Mouse (Mus musculus) brown adipose tissue, adult 24 weeks (tissue): ENCODE results near the gene Myf6. TPM values are rescaled to one million over a fixed set of nuclear protein-coding genes. Genes with fewer than 3 reads are reported as not detected.

Source experiments
- H3K27ac ChIP-seq: fragments of 200-500 bp; replicated peaks from 2 replicates; pipeline ENCODE4 v1.5.1; 2012; ENCODE audit warnings: low read depth, mild to moderate bottlenecking, low read length
- H3K4me1 ChIP-seq: fragments of 200-500 bp; 2 replicates; pipeline ENCODE4 v1.6.1; 2012; ENCODE audit warnings: low read length, mixed read lengths; ENCODE audit not compliant: control insufficient read depth, insufficient read depth, insufficient read length
- H3K4me3 ChIP-seq: fragments of 200-500 bp; 2 replicates; pipeline ENCODE4 v1.5.1; 2012; ENCODE audit warnings: low read depth, mild to moderate bottlenecking, low read length, moderate library complexity; ENCODE audit not compliant: insufficient read depth
- polyA plus RNA-seq: library from polyadenylated mRNA; stranded (reverse); fragments of >200 nt; gene quantifications from 2 replicates; pipeline ENCODE4 v1.2.4, GENCODE M21; 2012; ENCODE audit not compliant: missing spikeins, insufficient read depth, insufficient read length

Myf6 gene
- polyA plus RNA-seq, 1 experiment = 1.1 TPM

DNA sequence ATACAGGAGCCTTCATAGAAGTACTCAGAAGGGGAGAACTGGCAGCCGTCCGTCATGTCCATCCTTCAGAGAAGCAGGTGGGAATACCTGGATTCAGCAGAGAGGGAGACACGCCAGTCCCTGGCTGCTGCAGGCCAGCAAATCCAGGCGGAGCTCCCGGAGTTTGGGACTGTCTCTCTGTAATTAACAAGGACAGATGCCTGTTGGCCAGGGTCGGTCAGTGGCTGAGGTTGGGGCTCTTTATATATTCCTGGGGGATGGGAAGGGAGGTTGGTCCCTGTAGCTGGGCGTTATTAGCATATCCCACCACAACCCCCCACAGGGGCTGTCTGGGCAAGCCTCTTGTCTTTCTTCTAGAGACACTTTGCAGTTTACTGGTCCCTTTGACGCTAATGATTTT is 8.7 kb downstream of the Myf6 start, which contains the start of gene Myf5:
TSS of gene Myf5 (minus strand) at position 265 of the 400 bp plus-strand sequence.
- Histone ChIP-seq H3K4me3 (no peak within 1 kb of the TSS), H3K27ac (no peak within 1 kb of the TSS), H3K4me1 (no peaks in the 10 kb centered on the region)

DNA sequence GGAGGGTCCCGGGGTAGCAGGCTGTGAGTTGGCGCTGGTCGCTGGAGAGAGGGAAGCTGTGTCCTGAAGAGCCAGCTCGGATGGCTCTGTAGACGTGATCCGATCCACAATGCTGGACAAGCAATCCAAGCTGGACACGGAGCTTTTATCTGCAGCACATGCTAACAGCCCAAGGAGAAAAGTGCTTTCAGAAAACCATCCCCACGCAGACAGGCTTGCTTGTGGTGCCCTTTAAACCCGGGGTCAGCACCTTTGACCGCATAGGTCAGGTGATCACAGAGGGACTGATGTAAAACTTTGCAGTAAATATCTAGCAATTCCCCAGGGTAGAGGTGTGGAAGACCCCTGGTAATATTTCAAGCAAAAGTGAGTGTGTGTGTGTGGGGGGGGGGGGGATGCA is 10.5 kb downstream of the Myf6 start:
- Histone ChIP-seq H3K27ac (no peak overlapping the region), H3K4me1 (no peaks in the 10 kb centered on the region), H3K4me3 (no peak overlapping the region)

DNA sequence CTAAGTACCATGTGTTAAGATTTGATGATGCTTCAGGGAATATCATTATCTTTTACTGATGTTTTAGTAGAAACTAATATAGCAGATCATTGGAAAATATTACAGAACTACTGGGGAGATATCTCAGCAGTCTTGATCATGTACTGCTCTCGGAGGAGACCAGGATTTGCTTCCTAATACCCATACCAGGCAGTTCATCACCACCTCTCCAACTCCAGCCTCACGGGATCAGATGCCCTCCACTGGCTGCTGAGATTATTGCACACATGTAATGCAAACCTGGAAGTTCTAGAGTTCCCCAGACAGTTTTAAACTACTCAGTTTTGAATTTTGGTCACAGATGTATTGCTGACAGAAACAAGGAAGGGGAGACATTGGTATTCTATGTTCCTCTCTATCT is 21.0 kb downstream of the Myf6 start:
- no peak overlapping the region for H3K4me3 ChIP-seq
- no peak overlapping the region for H3K27ac ChIP-seq
- H3K4me1 ChIP-seq = no peaks in the 10 kb centered on the region

DNA sequence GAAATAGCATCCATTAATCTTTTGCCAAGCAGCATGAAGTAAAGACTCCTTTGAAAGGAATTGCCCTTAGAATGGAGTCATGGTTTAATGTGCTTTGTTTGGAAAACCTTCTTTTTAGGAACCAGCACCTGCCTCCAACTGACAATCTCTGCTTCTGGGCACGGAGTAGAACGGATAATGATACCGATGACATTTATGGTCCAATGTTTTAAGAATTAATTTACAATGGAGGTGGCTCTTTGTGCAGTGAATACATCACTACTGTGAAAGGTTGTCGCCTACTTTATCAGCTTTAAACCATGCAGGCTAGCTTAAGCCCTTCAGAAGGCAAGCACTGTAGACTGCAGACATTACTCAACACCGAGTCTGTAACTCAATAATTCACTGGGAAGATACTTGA is 22.8 kb downstream of the Myf6 start:
- no peaks in the 10 kb centered on the region for H3K4me1 ChIP-seq
- H3K4me3 ChIP-seq = no peak overlapping the region
- H3K27ac ChIP-seq = no peak overlapping the region

DNA sequence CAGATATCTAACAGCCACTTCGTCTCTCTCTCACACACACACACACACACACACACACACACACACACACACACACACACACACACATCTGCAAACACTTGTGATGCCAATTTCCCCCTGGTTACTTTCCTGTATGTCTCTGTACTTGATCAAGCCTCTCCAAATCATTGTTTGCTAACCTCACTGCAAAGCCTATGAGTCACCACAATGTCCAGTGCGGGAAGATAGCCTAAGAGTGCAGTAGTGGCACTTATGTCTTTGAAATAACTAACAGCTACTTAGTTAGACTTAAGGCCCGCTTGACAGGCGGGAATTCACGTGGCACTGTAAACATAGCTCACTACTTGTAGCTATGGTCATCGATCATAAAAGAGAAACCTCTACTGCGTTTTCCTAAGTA is 26.7 kb downstream of the Myf6 start:
- Histone ChIP-seq H3K4me3 (no peak overlapping the region), H3K4me1 (no peaks in the 10 kb centered on the region), H3K27ac (no peak overlapping the region)

DNA sequence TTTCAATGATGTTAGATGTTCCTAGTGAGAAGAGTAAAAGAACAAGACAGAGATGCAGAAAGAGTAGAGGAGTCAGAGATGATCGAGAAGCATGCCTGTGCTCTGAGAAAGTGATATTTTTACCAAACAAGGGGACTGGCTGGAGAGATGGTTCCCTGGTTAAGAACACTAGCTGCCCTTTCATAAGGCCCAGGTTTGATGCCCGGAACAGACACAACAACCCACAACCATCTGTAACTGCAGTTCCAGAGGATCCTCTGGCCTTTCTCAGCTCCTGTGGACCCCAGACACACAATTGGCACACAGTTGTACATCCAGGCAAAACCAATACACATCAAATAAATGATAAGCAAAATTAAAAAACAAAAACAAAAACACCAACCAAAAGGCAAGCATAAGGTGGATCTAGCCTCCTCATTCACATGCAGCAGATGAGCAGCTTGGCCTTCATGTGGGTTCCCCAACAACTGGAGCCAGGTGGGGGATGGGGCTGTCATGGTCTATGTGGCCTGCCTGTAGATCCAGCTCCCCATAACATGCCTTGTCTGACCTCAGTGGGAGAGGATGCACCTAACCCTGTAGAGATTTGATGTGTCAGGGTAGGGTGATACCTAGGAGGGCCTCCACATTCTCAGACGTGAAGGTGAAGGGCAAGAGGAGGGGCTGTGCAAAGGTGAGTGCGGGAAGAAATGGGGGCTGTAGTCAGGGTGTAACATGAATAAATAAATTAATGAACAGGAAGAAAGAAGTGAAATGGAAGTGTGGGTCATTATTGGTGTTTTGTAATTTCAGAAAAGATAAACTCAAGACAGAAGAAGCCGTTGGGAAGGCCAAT is 44.8 kb downstream of the Myf6 start:
- H3K4me3 ChIP-seq = no peak overlapping the region
- H3K4me1 ChIP-seq = no peaks in the 10 kb centered on the region
- no peak overlapping the region for H3K27ac ChIP-seq

Other genes with a start within 250 kb of the Myf6 start
- gene Lin7a, start 223.1 kb downstream of the Myf6 start, polyA plus RNA-seq = 0.59 and 0.79 TPM in 2 replicates
- not detected in 2 replicates for gene Myf5, start 8.6 kb downstream of the Myf6 start, polyA plus RNA-seq
- gene Ptprq, start 225.3 kb upstream of the Myf6 start, polyA plus RNA-seq = not detected in 2 replicates